Mouse (Mus musculus) small intestine, adult 2 months (tissue): ENCODE measurements at regions not wholly inside any gene's neighbourhood (a gene's known extent, or its start where the extent isn't known, plus 50 kb on each side); places are given as distances from the start of the nearest gene placed in this dataset.

Experiments used
- H3K27ac ChIP-seq: fragments of 200-500 bp; 2 replicates; pipeline ENCODE4 v1.5.1; 2012; ENCODE audit warnings: low read depth, low read length, control low read depth, inconsistent platforms; ENCODE audit not compliant: insufficient read depth
- H3K27me3 ChIP-seq: fragments of 200-500 bp; 2 replicates; pipeline ENCODE4 v1.6.1; 2012; ENCODE audit warnings: mild to moderate bottlenecking, moderate library complexity, low read length, inconsistent platforms; ENCODE audit not compliant: control insufficient read depth, insufficient read depth
- H3K36me3 ChIP-seq: fragments of 200-500 bp; 2 replicates; pipeline ENCODE4 v1.6.1; 2012; ENCODE audit warnings: mild to moderate bottlenecking, low read length, control low read depth, inconsistent platforms; ENCODE audit not compliant: control insufficient read depth, insufficient read depth
- H3K4me1 ChIP-seq: fragments of 200-500 bp; 2 replicates; pipeline ENCODE4 v1.6.1; 2012; ENCODE audit warnings: low read length, inconsistent platforms, mixed read lengths; ENCODE audit not compliant: control insufficient read depth, insufficient read depth, insufficient read length
- H3K4me3 ChIP-seq: fragments of 200-500 bp; 2 replicates; pipeline ENCODE4 v1.5.1; 2012; ENCODE audit warnings: low read depth, mild to moderate bottlenecking, control low read depth, inconsistent platforms, low read length, moderate library complexity
- CTCF ChIP-seq: fragments of 200-500 bp; IDR thresholded peaks from 2 replicates; pipeline ENCODE4 v1.5.1; 2012; ENCODE audit warnings: low read depth, mild to moderate bottlenecking, control low read depth, inconsistent platforms, low read length, moderate library complexity, mixed read lengths; ENCODE audit not compliant: insufficient replicate concordance, insufficient read length; ENCODE audit errors: extremely low read depth
- POLR2A ChIP-seq: fragments of 200-500 bp; IDR thresholded peaks from 2 replicates; pipeline ENCODE4 v1.6.1; 2012; ENCODE audit warnings: low read depth, mild to moderate bottlenecking, control low read depth, inconsistent platforms, low read length, moderate library complexity
- WGBS: fragments of 180-500 bp; shearing (Covaris S2); methylation state at CpG from one replicate; pipeline ENCODE4 v1.1.7; 2018; 5-methylcytosine and 5-hydroxymethylcytosine counted together

GRCm38 (mm10) chr14:54185265-54185830, 68.6 kb downstream of the Dad1 start:
- TF ChIP-seq POLR2A: no peak
- no peak for TF ChIP-seq CTCF
- Histone ChIP-seq H3K36me3 (no peaks in the 10 kb centered on the region), H3K27ac (no peak overlapping the region), H3K4me3 (no peak overlapping the region), H3K4me1 (no peaks in the 10 kb centered on the region), H3K27me3 (no peaks in the 10 kb centered on the region)
- 77% methylated on average over 6 of the region's 6 CpGs for WGBS

GRCm38 (mm10) chr14:54183873-54184272, 70.0 kb downstream of the Dad1 start:
- no peaks in the 10 kb centered on the region for H3K36me3 ChIP-seq

GRCm38 (mm10) chr14:54182838-54183237, 71.1 kb downstream of the Dad1 start:
- H3K27ac ChIP-seq: no peak overlapping the region; the same call in 1 of the 2 replicates
- 64% methylated on average over 10 of the region's 10 CpGs for WGBS
- TF ChIP-seq CTCF (no peak), POLR2A (no peak)
- no peaks in the 10 kb centered on the region for H3K27me3 ChIP-seq
- no peaks in the 10 kb centered on the region for H3K36me3 ChIP-seq
- H3K4me3 ChIP-seq: no peak overlapping the region
- H3K4me1 ChIP-seq: no peaks in the 10 kb centered on the region

More at GRCm38 (mm10) chr14:54183873-54184272, 70.0 kb downstream of the Dad1 start:
- H3K27ac ChIP-seq: no peak overlapping the region
- WGBS: 81% methylated on average over 3 of the region's 3 CpGs
- TF ChIP-seq POLR2A (no peak), CTCF (no peak)
- no peaks in the 10 kb centered on the region for H3K27me3 ChIP-seq
- no peaks in the 10 kb centered on the region for H3K4me1 ChIP-seq
- H3K4me3 ChIP-seq: no peak overlapping the region

- Histone ChIP-seq H3K36me3 (no peaks in the 10 kb centered on the region), H3K4me1 (no peaks in the 10 kb centered on the region; the same call in 1 of the 2 replicates), H3K27me3 (no peaks in the 10 kb centered on the region), H3K4me3 (no peak overlapping the region), H3K27ac (peak overlapping the region; percentile 63)
- 69% methylated on average over 3 of the region's 3 CpGs for WGBS
- TF ChIP-seq CTCF (no peak), POLR2A (no peak)
Observed at GRCm38 (mm10) chr14:54181306-54181705, 72.6 kb downstream of the Dad1 start.

DNA sequence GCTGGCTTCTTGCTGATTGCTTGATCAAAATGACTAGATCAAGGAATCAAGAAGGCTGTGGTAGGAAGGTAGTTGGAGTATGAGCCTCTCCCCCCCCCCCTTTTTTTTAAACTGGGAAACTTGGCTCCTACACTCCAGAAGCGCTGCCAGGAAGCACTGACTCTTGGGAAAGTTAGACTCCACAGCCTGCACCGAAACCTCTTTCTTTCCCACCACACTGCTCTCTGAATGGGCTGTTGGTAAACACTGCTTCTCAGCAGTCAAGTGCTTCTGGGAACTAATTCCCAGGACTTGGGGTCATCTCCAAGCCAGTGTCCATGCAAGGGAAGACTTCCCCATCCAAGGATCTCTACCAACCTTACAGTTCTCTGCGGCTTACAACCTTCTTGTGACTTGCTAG, 73.2 kb downstream of the Dad1 start:
- no peaks in the 10 kb centered on the region; the same call in 1 of the 2 replicates for H3K4me1 ChIP-seq
- TF ChIP-seq CTCF (no peak), POLR2A (no peak)
- H3K4me3 ChIP-seq: no peak overlapping the region
- 80% methylated on average over 3 of the region's 3 CpGs for WGBS
- peak overlapping the region; percentile 63 for H3K27ac ChIP-seq
- H3K27me3 ChIP-seq: no peaks in the 10 kb centered on the region
- no peaks in the 10 kb centered on the region for H3K36me3 ChIP-seq

DNA sequence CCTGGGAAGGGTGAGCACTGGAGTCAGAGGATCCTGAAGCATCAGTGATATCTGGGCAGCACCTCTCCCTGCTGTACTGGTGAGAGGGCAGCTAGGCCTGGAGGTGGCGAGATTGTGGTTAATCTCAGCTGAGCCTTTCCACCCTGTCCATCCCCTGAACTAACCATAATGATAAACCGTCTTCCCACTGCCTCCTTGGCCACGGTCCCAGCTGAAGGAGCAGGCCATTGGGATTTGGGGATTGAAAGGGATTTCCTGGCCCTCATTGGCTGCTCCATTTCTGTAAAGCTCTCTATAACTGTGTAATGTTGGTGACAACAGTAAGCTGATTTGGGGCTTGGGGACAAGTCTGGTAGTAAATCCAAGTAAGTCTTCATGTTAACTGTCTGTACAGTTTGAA, 73.6 kb downstream of the Dad1 start:
- H3K27ac ChIP-seq: peak overlapping the region; percentile 46
- TF ChIP-seq CTCF (no peak), POLR2A (no peak)
- no peaks in the 10 kb centered on the region for H3K36me3 ChIP-seq
- H3K4me1 ChIP-seq: no peaks in the 10 kb centered on the region; the same call in 1 of the 2 replicates
- H3K27me3 ChIP-seq: no peaks in the 10 kb centered on the region
- WGBS: 61% methylated on average over 3 of the region's 3 CpGs
- H3K4me3 ChIP-seq: no peak overlapping the region

DNA sequence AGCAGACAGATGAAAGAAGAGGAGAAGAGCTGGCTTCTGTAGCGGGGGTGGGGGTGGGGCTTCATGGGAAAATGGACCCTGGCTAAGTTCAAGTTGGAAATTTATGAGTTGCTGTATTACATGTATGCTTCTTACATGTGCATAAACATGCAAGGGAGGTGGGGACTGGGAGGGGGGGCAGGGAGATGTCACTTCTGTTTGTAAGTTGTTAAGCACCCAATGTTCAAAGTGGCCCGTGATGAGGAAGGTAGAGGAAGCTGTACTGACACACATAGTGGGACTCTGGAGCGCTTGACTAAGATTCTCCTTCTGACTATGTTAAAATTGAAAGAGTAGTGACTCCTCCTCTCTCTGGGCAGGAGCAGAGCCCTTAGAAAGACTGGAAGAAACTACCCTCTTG, 75.0 kb downstream of the Dad1 start:
- H3K27me3 ChIP-seq: no peaks in the 10 kb centered on the region
- no peak overlapping the region for H3K4me3 ChIP-seq
- no peaks in the 10 kb centered on the region; the same call in 1 of the 2 replicates for H3K4me1 ChIP-seq
- WGBS: 89% methylated on average over 3 of the region's 3 CpGs
- no peak for TF ChIP-seq POLR2A
- TF ChIP-seq CTCF: no peak
- H3K36me3 ChIP-seq: no peaks in the 10 kb centered on the region
- no peak overlapping the region for H3K27ac ChIP-seq

DNA sequence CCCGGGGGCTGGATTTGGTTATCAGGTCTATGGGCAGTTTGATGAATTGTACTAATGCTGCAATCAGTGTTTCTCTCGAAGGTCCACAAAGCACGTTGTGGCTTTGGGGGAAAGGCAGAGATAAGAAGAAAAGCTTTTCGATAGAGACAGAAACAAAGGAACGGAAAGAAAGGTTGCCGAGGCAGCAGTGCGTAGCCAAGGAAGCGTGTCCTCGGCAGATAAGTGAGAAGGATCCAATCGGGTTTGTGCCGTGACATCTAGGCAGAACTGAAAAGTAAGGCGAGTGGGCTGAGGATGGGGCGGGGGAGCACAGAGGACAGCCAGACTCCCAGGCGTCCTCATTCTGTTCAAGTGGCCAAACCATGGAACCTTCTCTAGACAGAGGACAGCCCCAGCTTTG, 77.4 kb downstream of the Dad1 start:
- no peak overlapping the region for H3K4me3 ChIP-seq
- H3K27ac ChIP-seq: no peak overlapping the region
- 44% methylated on average over 14 of the region's 14 CpGs for WGBS
- TF ChIP-seq POLR2A: no peak
- TF ChIP-seq CTCF: no peak
- no peaks in the 10 kb centered on the region for H3K27me3 ChIP-seq
- no peaks in the 10 kb centered on the region for H3K36me3 ChIP-seq
- no peaks in the 10 kb centered on the region; the same call in 1 of the 2 replicates for H3K4me1 ChIP-seq
